Mouse (Mus musculus): ENCODE measurements around the gene Gm7534. TPM values are rescaled to one million over a fixed set of nuclear protein-coding genes. Genes with fewer than 3 reads are reported as not detected.
"Not testable (repeated sequence)": the region's sequence is repeated elsewhere in the genome, so short reads cannot be mapped to it uniquely, and the experiment has no call there.

The Gm7534 gene
- total RNA-seq, 2 experiments from 2014 or later = not detected

DNA sequence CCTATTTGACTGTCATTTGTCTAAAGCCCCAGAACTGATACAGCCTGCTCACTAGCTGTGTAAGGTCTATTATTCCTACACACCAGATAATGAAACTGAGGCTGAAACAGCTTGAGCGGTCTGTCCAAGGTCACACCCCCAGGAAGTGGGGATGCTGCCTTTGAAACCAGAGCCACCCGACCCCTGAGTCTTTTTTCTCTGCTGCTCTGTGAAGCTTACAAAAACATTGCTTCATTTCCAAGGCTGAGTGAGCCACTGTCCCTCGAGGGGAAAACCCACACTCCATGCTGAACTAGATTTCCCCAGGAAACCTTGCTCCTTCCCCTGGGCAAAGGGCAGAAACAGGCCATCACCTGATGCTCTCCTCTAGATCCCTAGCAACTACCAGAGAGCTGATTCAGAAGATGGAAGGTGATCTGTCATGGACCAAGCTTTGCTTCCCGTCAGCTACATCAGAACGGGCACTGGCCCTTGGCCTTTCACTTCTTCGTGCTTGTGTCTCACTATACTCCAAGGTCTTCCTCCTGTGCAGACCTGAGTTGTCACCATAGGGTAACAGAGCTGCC is 3.8 kb upstream of the Gm7534 start:
- intact Hi-C loops (cut with DNase I) = no loop called here
- no peak for DNase-seq

DNA sequence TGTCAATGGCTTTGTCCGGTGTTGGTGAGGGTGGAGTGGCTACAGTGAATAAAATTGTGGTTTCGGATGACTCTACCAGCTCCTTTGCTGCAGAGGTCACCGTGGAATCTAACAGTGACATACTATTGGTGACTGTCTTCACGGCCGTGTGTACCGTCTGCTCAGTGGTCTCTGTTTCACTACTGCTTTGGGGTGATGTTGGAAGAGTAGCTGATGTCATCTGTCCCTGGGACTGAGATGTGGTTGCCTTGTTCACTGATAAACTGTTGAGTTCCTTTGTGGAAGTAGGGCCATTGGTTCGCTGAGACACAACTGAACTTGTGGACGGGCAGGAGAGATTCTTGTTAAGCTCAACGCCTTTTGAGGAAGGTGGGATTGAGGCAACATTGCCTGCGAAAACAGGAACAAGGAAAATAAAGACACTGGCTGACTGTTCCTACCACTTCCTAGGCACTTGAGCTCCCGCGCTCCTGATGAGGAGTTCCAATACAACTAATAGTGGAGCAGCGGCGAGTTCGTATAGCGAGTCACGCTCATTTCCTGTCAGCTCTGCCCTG is 614 bp upstream of the Gm7534 start:
- intact Hi-C loops (cut with DNase I) = no loop called here
- no peak for DNase-seq

DNA sequence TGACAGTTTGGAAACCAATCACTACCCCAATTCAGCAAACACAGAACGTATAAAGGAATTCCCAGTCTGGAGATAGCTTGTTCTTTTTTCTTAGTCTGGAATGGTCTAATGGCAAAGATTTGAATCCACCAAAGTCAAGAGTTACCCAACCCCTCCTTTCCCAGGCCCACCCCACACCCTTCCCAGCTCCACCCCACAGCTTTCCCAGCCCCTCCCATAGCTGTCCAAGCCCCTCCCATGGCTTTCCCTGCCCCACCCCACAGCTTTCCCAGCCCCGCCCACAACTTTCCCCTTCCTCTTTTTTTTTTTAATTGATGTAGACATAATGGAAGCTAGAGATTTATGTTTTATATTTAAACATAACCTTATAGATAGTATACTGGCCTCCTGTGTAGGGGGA is 3.4 kb downstream of the Gm7534 start:
- intact Hi-C loops (cut with DNase I) = no loop called here
- DNase-seq = no peak

DNA sequence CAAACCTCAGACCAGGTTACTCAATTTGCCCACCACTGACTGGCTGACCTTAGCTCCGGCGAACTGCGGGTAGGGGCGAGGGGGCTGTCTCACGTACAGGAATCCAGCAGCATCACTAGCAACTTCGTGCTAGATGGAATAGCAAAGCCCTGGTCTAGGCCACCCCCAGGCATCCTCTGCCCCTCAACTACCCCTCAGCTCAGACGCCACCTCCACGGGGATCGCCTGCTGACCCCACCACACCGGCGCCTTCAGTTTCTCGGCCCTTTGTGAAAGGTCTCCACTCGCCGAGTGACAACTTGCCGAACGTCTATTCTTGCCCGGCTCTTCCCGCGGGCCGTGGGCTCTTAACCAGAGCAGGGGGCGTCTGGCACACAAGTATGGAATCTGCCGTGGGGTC is 16.5 kb downstream of the Gm7534 start:
- intact Hi-C loops (cut with DNase I) = loop anchor here (5.0 kb wide), 1 partner anchor 206 kb away; no protein-coding TSS in a partner anchor

DNA sequence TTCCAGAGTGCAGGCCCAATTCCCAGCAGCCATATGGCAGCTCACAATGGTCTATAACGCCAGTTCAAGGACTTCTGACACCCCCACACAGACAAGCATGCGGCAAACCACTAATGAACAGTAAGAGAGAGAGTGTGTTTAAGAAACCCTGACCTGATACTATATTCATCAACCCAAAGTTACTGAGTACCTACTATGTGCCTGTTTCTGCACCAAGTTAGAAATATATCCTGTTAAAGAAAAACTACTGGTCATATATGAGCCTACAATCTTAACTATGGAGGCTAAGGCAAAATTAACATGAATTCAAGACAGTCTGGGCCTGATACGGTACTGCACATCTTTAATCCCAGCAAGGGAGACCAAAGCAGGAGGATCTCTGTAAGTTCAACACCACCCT is 17.2 kb downstream of the Gm7534 start:
- intact Hi-C loops (cut with DNase I) = loop anchor here (5.0 kb wide), 1 partner anchor 207 kb away; no protein-coding TSS in a partner anchor

More for the DNA sequence above, 16.5 kb downstream of the Gm7534 start:
- DNase-seq = no peak

DNA sequence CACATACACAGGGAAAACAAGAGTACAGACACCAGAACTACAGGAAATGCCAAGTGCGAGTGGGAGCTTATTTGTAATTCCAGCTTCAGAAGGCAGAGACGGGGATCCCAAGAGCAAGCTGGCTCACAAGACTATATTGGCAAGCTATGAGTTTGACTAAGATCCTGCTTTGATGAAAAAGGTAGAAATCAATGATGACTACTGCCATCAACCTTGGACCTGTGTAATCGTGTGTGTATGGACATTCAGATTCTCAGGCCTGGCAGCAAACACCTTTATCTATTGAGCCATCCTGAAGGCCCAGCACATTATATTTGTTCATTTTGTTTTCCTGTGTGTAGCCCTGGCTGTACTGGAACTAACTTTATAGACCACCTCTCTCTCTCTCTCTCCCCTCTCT is 19.1 kb downstream of the Gm7534 start:
- DNase-seq = no peak
- intact Hi-C loops (cut with DNase I) = no loop called here

More for the DNA sequence above, 17.2 kb downstream of the Gm7534 start:
- DNase-seq = no peak

DNA sequence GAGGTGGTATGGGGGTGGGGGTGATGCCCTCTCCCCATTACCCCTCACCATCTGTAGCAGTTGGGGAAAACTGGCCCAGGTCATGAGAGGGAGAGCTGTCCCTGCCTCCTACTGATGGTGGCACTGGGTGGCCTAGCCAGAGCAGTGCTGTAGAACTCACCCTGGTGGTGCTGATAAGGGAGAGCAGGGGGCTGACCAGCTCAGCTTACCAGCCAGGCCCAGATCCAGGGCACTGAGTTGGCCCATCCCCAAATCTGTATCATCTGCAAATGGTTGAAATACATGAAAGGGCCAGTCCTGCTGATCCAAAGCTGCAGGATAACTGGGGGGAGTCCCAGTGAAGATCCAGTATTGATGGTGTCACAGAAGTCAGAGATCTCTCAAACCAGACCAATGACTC is 21.0 kb downstream of the Gm7534 start:
- no peak for DNase-seq
- intact Hi-C loops (cut with DNase I) = no loop called here

DNA sequence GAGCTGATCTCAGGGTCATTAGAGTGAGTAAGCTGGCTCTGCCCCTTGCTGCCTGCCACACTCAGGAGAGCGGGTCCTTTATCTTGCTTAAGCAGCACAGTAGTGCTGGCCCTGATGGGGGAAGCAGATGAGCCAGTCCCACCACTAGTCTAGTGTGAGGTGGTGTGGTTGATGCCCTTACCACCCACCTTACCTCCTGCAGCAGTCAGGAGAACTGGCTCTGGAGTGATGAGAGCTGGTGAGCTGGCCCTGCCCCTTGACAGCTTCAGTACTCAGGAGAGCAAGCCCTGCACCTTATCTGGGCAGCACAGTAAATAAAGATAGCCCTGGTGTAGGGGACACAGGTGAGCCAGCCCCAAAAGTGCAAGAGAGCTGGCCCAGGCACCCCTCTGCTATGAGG is 21.7 kb downstream of the Gm7534 start:
- no peak for DNase-seq
- intact Hi-C loops (cut with DNase I) = no loop called here

DNA sequence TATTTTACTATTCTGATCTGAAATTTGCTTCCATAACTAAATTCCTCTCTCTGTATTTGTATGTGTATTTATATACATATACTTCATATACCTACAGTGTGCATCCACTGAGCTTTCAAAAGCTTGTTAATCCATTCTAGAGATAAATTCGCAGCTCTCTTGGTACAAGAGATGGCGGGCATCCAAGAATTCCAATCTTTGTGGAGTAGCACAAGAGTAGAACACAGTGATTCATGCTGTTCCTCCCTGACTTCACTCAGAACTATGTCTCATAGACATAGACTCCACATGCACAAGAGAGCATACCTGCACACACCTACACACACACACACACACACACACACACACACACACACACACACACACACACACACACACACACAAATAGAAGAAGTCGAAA is 30.4 kb downstream of the Gm7534 start:
- peak in 1 of 2 experiments; percentile 9 for DNase-seq
- intact Hi-C loops (cut with DNase I) = no loop called here

DNA sequence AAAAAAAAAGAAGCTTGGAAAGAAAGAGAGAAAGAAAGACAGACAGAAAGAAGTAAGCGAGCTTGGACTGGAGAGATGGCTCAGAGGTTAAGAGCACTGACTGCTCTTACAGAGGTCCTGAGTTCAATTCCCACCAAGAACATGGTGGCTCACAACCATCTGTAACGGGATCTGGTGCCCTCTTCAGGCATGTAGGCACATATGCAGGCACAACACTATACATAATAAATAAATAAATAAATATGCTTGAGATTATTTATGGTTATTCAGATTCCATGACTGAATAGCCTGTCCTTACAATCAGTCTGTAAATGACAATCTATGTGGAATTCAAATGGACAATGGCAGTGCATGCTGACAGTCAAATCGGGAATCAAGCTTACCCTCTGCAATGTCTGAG is 35.9 kb downstream of the Gm7534 start:
- intact Hi-C loops (cut with DNase I) = loop anchor here (1.0 to 2.0 kb wide), 2 partner anchors 11 to 76 kb away; no protein-coding TSS in a partner anchor
- no peak for DNase-seq

DNA sequence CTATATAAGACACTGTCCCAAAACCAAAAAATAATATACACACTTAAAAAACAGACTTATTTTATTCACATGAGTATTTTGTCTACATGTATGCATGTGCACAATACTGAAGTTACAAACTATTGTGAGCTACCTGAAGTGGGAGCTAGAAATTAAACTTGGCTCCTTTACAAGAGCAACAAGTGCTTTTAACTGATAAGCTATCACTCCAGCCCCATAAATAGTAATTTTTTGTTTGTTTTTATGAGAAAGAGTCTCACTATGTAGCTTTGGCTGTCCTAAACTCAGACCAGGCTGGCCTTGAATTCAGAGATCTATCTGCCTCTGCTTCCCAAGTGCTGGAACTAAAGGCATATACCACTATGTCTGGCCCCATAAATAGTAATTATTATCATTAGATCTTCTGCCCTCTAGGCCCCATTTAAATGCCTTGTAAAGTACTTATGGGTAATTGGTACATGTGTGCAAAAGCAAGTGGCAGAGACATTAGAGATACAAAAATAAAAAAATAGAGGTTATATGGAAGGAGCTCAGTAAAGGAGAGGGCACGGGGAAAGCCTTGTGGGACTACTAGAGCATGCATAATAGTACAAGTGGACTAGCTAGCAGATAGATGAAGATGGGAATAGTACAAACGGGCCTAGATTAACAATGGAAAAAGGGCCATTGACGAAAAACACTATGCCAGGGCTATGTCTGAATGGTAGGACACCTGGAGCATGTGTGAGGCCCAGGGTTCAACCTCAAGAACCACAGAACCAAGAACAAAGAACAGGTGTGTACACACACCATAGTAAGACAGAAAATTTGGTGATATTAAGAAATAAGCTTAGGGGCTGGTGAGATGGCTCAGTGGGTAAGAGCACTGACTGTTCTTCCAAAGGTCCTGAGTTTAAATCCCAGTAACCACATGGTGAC is 37.0 kb downstream of the Gm7534 start:
- intact Hi-C loops (cut with DNase I) = loop anchor here (2.0 kb wide), 1 partner anchor 75 kb away; no protein-coding TSS in a partner anchor
- no peak for DNase-seq

DNA sequence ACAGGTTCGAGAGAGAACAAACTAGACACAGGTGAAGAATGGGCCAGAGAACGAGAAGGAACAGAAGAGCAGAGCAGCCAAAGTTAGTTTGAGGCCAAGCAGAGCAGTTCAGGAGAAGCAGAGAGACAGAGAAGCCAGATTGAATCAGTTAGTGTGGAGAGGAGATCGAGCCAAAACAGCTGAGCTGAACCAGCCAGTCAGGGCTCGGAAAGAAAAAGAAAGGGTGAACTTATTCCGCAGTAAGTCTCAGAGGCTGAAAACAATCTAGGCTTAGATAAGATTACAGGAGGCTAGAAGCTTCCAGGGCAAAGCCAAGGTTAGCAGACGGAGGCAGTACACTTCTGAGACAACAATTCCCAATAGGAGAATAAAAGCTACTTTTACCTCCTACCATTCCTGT is 37.8 kb downstream of the Gm7534 start:
- DNase-seq = no peak
- intact Hi-C loops (cut with DNase I) = no loop called here

DNA sequence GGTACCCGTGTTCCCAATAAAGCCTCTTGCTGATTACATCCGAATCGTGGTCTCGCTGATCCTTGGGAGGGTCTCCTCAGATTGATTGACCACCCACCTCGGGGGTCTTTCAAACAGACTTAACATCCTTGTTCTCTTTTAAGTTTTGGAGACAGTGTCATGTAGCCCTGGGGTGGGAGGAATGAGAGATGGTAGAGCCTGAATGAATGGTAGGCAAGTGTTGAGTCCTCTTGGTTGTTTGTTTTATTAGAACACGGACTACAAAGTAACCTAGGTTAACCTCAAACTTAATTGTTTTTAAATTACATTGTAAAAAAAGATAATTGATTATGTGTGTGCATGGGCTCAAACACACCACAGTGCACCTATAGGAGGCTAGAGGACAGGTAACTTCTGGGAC is 38.2 kb downstream of the Gm7534 start:
- intact Hi-C loops (cut with DNase I) = no loop called here
- DNase-seq = no peak

DNA sequence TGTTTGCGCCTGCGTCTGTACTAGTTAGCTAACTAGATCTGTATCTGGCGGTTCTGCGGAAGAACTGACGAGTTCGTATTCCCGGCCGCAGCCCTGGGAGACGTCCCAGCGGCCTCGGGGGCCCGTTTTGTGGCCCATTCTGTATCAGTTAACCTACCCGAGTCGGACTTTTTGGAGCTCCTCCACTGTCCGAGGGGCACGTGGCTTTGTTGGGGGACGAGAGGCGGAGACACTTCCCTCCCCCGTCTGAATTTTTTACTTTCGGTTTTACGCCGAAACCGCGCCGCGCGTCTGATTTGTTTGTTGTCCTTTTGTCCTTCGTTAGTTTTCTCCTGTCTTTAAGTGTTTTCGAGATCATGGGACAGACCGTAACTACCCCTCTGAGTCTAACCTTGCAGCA is 42.7 kb downstream of the Gm7534 start:
- intact Hi-C loops (cut with DNase I) = not testable (repeated sequence)
- peak; percentile 47 to 64 for DNase-seq

DNA sequence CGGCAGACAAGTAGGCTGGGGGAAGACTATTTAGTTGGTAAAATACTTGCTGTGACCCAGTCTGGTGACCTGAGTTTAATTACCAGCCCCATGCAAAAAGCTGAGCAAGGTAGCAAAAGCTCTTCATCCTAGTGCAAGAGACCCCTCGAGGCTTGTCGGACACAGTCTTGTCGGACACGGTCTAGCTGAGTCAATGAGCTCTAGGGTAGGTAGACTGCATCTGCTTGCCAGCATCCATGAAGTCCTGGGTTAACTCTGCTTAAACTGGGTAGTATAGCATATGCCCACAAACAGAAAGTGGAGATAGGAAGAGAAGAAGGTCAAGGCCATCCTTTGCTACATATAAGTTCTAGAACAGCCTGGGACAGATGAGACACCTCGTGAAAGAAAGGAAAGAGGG is 44.0 kb downstream of the Gm7534 start:
- intact Hi-C loops (cut with DNase I) = no loop called here
- DNase-seq = no peak

DNA sequence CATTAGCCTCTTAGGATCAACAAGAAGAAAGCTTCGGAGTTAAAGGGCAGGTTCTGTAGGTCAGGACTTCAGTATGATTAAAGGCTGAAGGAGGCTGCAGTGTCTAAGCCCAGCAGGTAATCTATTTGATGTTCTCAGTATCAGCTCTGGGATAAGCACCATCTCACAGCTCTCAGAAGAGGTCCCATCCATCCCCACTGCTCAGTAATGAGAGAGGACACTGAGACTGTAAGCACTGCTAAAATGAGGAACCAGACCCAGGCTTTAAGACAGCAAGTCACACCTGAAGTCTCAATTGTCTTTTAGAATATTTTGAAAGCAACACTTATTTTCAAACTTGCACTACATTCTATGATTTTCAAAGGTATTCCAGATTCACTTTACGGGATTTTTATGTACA is 45.2 kb downstream of the Gm7534 start:
- no peak for DNase-seq
- intact Hi-C loops (cut with DNase I) = no loop called here

DNA sequence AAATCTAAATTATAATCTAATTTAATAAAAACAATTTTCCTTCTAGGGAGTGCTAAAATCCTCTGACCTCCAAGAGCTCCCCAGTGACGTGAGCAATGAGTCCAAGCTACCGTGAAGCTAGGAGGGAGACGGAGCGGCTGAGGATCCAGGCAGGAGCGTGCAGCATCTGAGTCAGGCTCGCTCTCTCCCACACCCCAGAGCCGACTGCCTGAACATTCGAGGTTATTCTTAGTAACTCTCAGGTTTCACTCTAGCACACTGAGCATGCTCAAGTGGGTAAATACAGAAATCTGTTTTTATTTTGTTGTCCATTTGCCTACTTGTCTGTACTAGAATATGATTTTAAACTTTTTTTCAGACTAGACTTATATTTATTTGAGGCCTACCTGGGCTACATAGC is 46.1 kb downstream of the Gm7534 start:
- intact Hi-C loops (cut with DNase I) = loop anchor here (1.0 kb wide), 1 partner anchor 11 kb away; no protein-coding TSS in a partner anchor
- peak; percentile 30 to 36 for DNase-seq

DNA sequence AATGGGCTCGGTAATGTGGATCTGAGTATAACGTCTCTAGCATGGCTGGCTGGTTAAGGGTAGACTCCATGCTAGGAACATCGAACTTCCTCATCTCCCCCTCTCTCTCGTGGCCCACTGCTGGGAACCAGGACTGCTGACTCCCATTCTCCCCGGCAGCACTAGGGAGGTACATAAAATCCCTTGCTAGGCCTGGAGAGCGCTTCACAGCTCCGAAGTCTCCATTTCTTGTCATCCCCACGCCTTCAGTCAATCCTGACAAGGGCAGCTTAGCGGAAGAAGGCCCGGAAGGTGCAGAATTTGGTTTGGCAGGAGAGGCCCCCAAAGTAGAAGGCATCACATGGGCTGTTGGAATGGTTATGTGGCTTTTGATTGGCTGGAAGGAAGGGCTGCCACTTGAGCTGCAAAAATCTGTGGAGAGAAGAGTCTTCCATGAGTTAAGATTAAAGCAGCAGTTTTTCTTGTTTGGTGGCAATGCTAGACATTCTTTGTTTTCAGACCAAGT is 46.8 kb downstream of the Gm7534 start:
- intact Hi-C loops (cut with DNase I) = loop anchor here (1.0 kb wide), 1 partner anchor 11 kb away; no protein-coding TSS in a partner anchor
- DNase-seq = peak in 1 of 2 experiments; percentile 15

DNA sequence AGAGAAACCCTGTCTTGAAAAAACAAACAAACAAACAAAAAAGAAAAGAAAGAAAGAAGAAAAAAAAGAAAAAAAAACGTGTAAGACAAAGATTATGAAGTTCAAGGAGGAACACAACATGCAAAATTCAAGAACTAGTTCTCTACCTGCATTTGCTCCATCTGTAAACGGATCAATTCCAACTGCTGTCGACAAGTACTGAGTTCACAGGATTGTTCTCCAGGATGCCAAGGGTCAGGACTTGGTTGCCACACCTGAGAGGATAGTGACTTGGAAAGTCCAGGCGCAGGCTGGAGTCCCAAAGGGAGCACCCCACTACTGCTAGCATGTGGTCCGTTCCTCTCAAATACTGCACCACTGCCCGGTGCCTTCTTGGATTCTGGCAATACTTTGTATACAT is 47.3 kb downstream of the Gm7534 start:
- no peak for DNase-seq

DNA sequence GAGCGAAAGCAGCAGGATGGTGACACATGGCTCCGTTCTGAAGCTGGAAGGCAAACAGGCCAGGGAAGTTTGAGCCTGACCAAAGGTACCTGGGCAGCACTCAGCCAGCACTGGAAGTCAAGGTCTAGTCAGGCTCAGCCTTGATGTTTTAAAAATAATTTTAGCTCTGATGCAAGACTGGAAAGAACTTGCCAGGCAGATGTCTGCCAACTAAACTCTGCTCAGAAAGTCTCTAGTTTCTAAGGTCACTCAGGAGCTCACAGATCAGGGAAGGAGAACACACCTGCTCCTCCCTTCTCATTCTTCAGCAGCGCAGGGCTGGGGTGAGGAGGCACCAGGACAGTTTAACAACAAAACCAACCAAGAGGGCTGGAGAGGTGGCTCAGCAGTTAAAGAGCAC is 48.5 kb downstream of the Gm7534 start:
- intact Hi-C loops (cut with DNase I) = no loop called here
- DNase-seq = no peak

More for the DNA sequence above, 47.3 kb downstream of the Gm7534 start:
- intact Hi-C loops (cut with DNase I) = no loop called here

DNA sequence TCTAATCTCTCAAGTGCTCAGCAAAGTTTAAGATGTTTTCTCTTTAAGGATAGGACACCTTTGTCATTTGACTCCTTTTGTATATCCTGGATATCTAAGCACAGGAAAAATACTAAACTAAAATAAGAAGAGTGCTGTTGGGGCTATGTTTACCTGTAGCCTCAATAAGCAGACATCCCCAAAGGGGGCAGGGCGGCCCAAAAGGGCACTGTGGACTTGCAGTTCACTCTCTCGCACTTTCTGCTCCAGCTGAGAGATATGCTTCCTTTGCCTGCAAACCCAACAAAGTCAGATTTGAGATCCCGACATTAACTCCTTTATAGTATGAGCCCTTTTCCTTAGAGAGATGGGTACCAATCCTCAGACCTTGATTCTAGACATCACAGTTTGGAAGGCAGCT is 49.1 kb downstream of the Gm7534 start:
- DNase-seq = no peak
- intact Hi-C loops (cut with DNase I) = no loop called here

Data from heart, postnatal 36 days (tissue).